Mouse (Mus musculus) heart, postnatal 25 days (tissue): ENCODE measurements around the gene Dhps. TPM values are rescaled to one million over a fixed set of nuclear protein-coding genes. Genes with fewer than 3 reads are reported as not detected.
A peak's percentile ranks its signal among the peaks of the same experiment; 100 is the strongest.
"Not testable (repeated sequence)": the region's sequence is repeated elsewhere in the genome, so short reads cannot be mapped to it uniquely, and the experiment has no call there.

Source experiments
- DNase-seq: peaks from one replicate; pipeline ENCODE4 v3.0.0; 2022; ENCODE audit warnings: low spot score
- intact Hi-C: fragments of 180-260 bp; cut with DNase I; formaldehyde crosslinking; loops from one replicate; pipeline ENCODE4 v1.15.1; 2025
- total RNA-seq, 2 experiments: library from RNA; stranded (reverse); gene quantifications; 2 replicates each; pipeline ENCODE4 v1.2.3; 2021

The Dhps gene
- total RNA-seq, 2 experiments from 2014 or later = 26.4 to 26.5 TPM

DNA sequence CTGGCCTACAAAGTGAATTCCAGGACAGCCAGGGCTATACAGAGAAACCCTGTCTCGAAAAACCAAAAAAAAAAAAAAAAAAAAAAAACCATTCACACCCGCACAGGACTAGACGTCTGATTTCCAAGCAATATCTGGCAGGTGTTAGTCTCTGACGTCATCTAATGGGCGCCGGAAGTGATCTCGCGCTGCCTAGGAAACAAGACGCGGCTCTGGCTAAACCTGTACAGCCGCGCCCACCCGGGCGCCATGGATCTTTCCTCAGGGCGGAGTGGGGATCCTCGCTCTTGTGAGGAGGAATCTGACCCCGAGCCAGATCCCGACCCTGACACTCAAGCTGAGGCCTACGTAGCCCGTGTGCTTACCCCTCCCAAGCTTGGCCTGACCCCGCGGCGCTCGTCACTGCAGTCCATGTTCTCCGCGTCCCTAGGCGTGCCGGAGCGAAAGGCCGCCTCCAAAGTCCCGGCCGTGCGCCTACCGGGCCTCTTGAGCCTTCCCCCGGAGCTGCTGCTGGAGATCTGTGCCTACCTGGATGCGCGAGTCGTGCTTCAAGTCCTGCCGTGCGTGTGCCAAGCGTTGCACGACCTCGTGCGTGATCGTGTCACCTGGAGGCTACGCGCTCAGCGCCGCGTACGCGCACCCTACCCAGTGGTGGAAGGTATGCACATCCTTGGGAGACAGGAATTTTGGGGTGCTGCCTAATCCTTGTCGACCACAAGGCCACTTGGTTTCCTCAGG is 11.5 kb upstream of the Dhps start, which contains the start of gene Fbxw9:
TSS of gene Fbxw9 (plus strand) at position 177 of the 738 bp plus-strand sequence.
- DNase-seq = peak; percentile 75
- intact Hi-C loops = no loop called here

DNA sequence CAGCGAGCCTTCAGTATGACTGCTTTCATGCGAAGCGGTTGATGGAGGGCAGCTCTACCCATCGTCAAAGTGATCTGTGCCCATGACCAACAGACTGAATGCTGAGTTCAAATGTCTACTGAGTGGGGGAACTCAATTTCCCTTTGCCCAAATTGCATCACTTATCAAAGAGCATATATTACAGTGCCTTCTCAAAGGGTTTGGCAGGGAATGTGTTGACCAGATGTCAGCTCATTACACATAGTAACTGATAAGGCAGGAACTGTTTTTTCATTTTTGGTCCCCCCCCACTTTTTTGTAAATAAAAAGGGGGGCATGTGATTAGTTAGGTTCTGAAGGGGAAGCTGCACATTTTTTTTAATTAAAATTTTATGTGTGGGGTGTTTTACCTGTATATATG is 9.0 kb upstream of the Dhps start:
- DNase-seq = no peak
- intact Hi-C loops = no loop called here

DNA sequence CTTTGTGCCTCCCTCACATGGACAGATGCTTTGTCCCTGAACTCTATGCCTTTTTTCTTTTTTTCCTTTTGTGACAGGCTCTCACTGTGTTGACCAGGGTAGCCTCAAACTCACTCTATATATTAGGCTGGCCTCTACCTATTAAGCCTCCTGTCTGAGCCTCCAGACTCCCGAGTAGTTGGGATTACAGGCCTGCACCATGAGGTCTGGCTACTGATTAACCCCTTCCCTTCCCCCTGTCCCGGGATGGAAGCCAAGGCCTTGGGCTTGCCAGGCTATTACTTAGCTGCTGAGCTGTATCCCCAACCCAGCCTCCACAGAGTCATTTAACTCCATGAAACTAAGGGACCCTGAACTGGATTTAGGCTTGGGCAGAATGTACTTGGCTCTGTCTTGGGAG is 6.3 kb upstream of the Dhps start:
- no peak for DNase-seq
- intact Hi-C loops = no loop called here

DNA sequence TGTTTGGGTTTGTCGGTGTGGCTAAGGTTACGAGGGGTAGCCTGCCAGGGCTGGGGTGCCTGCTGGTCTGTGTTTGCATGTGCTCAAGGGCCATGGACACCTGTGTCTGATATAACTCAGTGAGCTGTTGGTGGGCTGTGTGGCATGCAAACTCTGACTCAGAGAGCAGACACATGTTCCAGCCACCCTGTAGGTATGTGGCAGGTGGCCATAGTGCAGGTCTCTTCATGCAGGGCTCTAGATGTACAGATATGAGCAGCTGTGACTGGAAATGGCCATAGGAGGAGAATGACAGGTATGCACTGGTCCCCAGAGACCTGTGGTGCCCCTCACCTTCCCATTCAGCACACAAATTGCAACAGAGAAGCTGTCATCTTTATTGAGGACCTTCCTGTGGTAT is 4.4 kb upstream of the Dhps start:
- no peak for DNase-seq
- intact Hi-C loops = no loop called here

DNA sequence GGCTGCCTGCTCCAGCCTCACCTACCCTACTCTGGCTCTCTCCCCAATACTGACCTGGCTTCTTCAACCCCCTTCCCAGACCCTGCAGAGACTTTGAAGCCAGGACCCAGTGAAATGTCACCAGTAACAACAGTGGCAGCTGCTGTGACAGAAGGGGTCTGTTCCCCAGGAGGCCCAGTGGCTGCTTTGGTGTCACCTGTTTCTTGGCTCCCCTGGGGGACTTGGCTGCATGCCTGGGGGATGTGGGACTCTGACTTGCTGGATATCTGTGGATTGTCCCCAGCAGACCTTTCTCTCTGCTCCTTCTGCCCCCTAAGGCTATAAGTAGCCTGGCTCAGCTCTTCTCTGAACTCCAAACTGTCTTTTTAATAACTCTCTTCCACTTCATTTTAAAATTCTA is 3.6 kb upstream of the Dhps start, which contains the start of gene Gm5741:
TSS of gene Gm5741 (minus strand) at position 1 of the 400 bp plus-strand sequence.
- no peak for DNase-seq
- intact Hi-C loops = no loop called here

DNA sequence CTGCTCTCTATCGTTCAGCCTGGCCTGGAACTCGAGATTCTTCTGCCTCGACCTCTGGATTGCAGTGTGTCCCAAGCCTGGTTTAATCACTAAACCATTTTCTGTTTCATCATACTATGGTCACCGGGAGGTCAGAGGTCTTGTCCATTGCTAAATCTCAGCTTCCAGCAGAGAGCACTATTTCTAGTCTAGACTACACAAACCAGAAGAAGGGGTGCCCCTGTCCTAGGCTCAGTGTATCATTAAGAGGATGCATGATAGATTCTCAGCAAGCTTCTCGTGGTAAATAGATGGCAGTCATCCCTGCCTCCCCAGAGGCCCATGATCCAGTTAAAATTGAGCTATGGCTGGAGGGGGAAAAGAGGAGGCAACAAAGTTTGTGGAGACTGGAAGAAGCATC is 516 bp upstream of the Dhps start:
- no peak for DNase-seq
- intact Hi-C loops = loop anchor here (10.0 kb wide), 3 partner anchors 224 to 484 kb away; partner anchors contain the start of genes Dnaja2, Orc6 and Vps35

DNA sequence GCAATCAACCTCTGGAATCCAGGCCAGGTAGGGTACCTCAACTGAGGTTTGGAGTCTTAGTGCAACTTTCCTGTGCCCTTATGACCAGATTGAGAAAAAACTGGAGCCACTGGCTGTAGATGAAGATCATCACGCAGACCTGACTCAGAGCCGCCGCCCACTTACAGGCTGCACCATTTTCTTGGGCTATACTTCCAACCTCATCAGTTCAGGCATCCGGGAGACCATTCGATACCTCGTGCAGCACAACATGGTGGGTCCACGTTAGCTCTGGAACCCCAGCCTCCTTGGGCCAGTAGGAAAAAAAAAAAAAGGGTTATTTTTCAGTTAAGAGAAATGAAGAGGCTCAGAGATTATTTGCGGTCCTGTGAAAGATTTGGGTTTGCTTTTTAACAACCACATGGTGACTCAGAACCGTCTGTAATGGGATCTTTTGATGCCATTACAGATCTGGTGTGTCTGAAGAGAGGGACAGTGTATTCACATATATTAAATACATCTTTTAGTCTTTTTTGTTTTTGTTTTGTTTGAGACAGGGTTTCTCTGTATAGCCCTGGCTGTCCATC is 890 bp downstream of the Dhps start:
- no peak for DNase-seq
- intact Hi-C loops = loop anchor here (10.0 kb wide), 3 partner anchors 222 to 482 kb away; partner anchors contain the start of genes Dnaja2, Orc6 and Vps35

DNA sequence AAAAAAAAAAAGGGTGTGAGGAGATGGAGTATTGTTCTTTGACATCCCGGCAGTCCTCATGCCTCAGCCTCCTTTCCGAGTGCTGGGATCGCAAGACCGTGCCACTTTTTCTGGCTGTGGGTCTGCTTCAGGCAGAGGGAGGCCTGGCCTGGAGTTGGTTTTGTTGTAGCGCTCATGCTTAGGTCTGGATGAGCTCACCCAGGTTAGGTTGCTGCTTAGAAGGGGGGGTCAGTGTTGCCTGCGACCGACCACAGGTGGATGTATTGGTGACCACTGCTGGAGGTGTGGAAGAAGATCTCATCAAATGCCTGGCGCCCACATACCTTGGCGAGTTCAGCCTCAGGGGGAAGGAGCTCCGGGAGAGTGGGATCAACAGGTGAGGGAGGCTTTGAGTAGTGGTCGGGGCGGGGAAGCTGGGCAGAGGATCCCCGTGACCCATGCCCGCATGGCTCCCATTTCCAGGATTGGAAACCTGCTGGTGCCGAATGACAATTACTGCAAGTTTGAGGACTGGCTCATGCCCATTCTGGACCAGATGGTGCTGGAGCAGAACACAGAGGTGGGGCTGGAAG is 1.6 kb downstream of the Dhps start:
- no peak for DNase-seq
- intact Hi-C loops = loop anchor here (10.0 kb wide), 3 partner anchors 222 to 482 kb away; partner anchors contain the start of genes Dnaja2, Orc6 and Vps35

DNA sequence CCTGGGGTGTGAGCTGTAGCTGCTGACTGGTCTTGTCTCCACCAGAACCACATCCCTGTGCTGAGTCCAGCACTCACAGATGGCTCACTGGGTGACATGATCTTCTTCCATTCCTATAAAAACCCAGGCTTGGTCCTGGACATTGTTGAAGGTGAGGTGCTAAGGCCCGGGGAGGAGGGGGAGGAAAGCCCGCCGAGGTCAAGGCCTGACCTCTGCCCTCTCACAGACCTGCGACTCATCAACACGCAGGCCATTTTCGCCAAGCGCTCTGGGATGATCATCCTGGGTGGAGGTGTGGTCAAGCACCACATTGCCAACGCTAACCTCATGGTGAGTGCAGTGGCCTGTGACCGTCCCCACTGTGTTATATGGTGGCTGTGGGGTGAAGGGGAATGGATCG is 2.6 kb downstream of the Dhps start:
- no peak for DNase-seq
- intact Hi-C loops = loop anchor here (10.0 kb wide), 3 partner anchors 221 to 481 kb away; partner anchors contain the start of genes Dnaja2, Orc6 and Vps35

DNA sequence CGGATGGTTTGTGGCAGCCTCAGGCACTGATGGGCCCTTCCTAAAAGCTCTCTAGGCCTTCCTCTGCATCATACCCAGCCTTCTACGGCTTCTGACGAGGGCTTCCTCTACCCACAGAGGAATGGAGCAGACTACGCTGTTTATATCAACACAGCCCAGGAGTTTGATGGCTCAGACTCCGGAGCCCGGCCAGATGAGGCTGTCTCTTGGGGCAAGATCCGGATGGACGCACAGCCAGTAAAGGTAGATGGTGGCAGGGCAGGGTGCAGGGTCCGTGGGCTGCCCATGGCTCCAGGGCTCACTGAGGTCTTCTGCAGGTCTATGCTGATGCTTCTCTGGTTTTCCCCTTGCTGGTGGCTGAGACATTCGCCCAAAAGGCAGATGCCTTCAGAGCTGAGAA is 3.1 kb downstream of the Dhps start:
- intact Hi-C loops = loop anchor here (10.0 kb wide), 3 partner anchors 220 to 480 kb away; partner anchors contain the start of genes Dnaja2, Orc6 and Vps35
- no peak for DNase-seq

DNA sequence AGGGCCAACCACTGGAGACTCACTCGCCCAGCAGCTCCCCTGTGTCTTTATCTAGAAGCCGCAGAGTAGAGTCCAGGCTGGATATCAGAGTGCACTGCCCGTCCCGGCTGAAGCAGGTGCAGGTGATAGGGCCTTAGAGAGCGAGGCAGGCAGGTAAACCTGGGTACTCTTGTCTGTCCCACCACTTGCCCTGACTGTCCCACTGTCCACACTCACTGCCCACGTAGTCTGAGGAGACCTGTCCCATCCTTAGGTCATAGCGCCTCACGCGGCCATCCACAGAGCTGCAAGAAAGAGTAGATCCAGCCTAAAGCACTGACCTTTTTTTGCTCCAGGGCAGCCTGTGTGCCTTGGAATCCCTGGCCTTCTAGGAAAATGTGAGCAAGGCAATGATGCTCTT is 4.4 kb downstream of the Dhps start:
- DNase-seq = no peak
- intact Hi-C loops = loop anchor here (10.0 kb wide), 3 partner anchors 219 to 479 kb away; partner anchors contain the start of genes Dnaja2, Orc6 and Vps35

DNA sequence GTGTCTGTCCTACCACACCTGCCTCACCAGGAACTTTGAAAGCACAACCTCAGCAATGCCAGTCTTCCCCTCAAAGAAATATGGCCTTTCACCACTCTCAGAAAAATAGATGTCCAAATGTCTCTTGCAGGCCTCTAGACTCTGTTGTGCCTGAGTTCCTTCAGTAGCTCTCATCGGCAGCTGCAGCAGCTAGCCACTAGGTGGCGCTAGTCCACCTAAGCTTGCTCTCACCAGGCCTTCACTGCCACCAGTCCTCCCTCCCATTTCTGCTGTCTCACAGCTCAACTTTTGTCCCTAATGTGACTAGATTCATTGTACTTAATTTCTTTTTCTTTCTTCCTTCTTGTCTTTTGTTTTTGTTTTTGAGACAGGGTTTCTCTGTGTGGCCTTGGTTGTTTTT is 5.4 kb downstream of the Dhps start:
- intact Hi-C loops = loop anchor here (1.0 to 10.0 kb wide), 4 partner anchors 94 to 478 kb away; partner anchors contain the start of genes Dnaja2, Orc6 and Vps35
- peak; percentile 50 for DNase-seq

DNA sequence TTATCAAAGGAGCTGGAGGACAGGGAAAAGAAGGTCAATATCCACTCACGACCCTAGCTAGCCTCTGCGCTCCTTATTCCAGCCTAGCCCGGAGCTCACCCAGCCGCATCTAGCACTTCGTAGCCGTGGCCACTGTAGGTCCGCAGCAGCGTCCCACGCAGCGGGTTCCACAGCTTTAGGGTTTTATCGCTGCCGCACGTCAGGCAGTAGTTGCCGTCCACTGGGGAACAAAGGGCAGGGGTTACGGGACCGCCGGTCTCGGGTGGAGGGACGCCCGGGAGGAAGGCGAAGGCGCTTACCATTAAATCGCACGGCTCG is 8.6 kb downstream of the Dhps start:
- DNase-seq = no peak
- intact Hi-C loops = no loop called here

DNA sequence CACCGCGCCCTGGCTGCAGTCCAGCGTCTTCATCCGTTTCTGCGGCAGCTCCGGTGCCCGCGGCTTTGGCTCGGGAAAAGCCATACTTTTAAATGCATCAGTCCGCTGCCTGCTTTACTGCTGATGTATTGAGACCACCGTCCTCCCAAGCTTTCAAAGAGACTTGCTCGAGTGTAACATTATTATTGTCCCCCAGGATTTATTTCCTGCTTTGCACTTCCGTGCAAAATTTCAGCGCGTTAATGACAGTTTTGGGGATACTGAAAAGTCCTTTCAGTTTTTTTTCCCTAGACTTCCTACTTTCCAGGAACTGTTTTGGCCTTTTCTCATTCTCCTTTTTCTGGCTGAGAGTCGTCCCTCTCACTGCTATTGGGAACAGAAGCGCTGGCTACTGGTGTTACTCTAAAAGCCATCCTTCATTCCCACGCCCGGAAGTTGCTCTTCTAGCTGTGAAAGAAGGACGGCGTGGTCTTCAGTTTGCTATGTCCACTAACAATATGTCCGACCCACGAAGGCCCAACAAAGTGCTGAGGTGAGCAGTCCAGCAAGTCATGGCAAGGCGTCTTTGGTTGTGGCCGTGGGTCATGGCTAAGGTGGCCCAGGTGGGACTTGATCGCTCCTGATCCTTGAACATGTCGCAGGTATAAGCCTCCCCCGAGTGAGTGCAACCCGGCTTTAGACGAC is 9.1 kb downstream of the Dhps start, which contains the start of gene Wdr83os:
TSS of gene Wdr83os (plus strand) at position 209 of the 684 bp plus-strand sequence.
- DNase-seq = peak; percentile 19
- intact Hi-C loops = no loop called here

DNA sequence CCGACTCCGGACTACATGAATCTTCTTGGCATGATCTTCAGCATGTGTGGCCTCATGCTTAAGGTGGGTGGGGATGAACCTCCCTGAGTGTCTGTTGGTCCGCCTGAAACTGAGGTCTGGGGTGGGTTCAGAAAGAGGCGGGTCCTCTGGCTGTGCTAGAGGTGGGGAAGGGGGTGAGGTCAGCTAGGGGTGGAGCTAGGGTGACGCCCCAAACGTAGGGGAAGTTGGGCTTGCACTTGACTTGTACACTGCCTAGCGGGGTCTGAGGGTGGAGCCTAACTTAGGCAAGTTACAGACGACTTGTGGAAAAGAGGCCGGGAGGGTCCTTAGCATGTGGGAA is 9.6 kb downstream of the Dhps start, which contains the start of gene Wdr83:
TSS of gene Wdr83 (minus strand) at position 91 of the 340 bp plus-strand sequence.
- peak; percentile 19 for DNase-seq
- intact Hi-C loops = no loop called here

DNA sequence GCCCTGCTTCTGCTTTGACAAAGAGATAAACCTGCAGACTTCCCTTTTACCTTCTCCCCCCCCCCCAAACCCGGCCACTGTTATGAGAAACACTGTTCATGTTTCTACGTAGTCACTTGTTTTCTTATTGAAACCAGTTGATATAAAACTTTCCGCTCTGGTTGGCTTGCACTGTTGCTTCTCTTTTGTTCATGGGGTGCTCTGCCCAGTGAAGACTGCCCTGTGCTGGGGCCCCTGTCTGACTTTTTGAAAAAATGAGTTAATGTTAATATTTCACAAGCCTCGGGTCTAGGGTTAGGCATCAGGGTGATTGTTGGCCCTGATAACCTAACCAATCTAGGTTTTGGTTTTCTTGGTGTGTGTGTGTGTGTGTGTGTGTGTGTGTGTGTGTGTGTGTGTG is 10.6 kb downstream of the Dhps start:
- intact Hi-C loops, DNase-seq: not testable (repeated sequence)

DNA sequence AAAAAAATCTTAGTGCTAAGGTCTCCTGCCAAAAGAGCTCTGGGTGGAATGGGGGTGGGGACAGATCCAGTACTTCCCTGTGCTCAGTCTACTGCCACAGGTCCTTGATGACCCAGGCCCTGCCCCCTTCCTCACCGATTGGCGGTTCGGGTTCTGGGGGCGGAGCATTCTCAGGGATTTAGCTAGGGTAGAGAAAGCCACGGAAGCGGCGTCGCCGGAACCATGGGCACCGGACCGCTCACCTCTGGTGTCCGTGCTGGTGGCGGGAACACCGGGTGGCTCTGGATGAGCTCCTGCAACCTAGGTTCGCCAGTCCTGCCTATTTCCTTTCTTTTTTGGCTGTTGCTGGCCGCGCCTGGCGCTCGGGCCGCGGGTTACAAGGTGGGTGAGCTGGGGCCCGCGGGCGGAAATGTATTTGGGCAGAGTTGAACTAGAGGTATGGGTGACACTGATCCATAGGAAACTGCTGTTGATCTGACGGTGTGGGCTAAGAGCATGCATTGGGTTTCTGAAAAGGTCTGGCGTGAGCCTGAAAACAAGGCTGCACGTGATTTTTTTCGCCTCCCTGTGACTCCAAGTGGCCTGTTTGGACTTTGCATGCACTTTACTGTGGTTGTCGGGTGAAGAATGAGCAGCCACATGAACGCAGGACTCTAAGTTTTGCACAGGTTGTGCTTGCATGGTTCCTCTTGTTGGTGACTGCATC is 11.7 kb downstream of the Dhps start, which contains the start of gene Man2b1:
TSS of gene Man2b1 (plus strand) at position 163 of the 706 bp plus-strand sequence.
- intact Hi-C loops = no loop called here
- peak; percentile 87 for DNase-seq

DNA sequence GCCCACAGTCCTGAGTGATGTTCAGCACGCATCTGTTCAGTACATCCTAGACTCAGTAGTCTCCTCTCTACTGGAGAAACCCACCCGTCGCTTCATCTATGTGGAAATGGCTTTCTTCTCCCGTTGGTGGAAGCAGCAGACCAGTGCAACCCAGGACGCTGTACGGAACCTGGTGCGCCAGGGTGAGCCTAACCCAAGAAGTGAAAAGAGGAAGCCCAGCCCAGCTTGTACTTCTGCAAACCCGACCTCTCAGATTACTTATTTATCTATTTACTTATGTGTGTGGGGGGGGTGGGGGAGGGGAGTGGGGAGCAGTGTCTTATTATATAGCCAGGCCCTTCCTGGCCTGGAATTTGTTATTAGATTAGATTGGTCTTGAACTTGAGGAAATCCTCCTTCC is 13.1 kb downstream of the Dhps start:
- DNase-seq = no peak
- intact Hi-C loops = no loop called here

DNA sequence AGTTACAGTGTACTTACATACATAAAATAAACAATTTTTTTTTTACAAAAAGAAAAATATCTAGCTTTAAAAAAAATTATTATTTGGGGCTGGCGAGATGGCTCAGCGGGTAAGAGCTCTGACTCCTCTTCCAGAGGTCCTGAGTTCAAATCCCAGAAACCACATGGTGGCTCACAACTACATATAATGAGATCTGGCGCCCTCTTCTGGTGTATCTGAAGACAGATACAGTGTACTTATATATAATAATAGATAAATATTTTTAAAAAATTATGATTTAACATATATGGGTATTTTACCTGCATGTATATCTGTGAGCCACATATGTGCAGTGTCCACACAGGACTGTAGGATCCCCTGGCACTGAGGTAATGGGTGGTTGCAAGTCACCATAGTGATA is 14.7 kb downstream of the Dhps start:
- intact Hi-C loops = no loop called here
- DNase-seq = no peak
